Mouse (Mus musculus): ENCODE data around the gene Cstad. TPM values are rescaled to one million over a fixed set of nuclear protein-coding genes. Genes with fewer than 3 reads are reported as not detected.

Gene Cstad
- polyA plus RNA-seq, 1 experiment from 2014 or later: 0.33 TPM

- Histone ChIP-seq H3K9me3 (0 out of 2 replicates have a peak, but pooled peaks cover 6% of the 10 kb centered on the region), H3K36me3 (no peaks in the 10 kb centered on the region), H3K4me3 (no peak overlapping the region), H3K27me3 (ENCODE audit: insufficient read depth, poor library complexity, severe bottlenecking) (no peaks in the 10 kb centered on the region), H3K27ac (peak overlapping the region; percentile 2; the same call in 1 of the 2 replicates), H3K4me1 (replicated peaks) (peaks cover 41% of the 10 kb centered on the region)
- DNase-seq (ENCODE audit: low spot score): no peak
- WGBS: 73% methylated on average over 6 of the region's 6 CpGs
Observed at GRCm38 (mm10) chr2:30618487-30619248, 23.8 kb downstream of the Cstad start.

- peaks cover 15% of the 10 kb centered on the region for H3K4me1 ChIP-seq (replicated peaks)
- no peaks in the 10 kb centered on the region for H3K27me3 ChIP-seq (ENCODE audit: insufficient read depth, poor library complexity, severe bottlenecking)
- H3K9me3 ChIP-seq: 0 out of 2 replicates have a peak, but pooled peaks cover 6% of the 10 kb centered on the region
- WGBS: 88% methylated on average over 10 of the region's 10 CpGs
- H3K27ac ChIP-seq: no peak overlapping the region
- no peak overlapping the region for H3K4me3 ChIP-seq
- DNase-seq (ENCODE audit: low spot score): no peak
- no peaks in the 10 kb centered on the region for H3K36me3 ChIP-seq
Observed at GRCm38 (mm10) chr2:30623873-30624272, 29.0 kb downstream of the Cstad start.

- no peaks in the 10 kb centered on the region for H3K36me3 ChIP-seq
- no peak overlapping the region for H3K4me3 ChIP-seq
- no peaks in the 10 kb centered on the region for H3K27me3 ChIP-seq (ENCODE audit: insufficient read depth, poor library complexity, severe bottlenecking)
- no peak for DNase-seq (ENCODE audit: low spot score)
- peaks cover 26% of the 10 kb centered on the region for H3K4me1 ChIP-seq (replicated peaks)
- 83% methylated on average over 6 of the region's 6 CpGs for WGBS
- no peaks in the 10 kb centered on the region for H3K9me3 ChIP-seq
- peak overlapping the region; percentile 67; the same call in 1 of the 2 replicates for H3K27ac ChIP-seq
Observed at GRCm38 (mm10) chr2:30625296-30625826, 30.5 kb downstream of the Cstad start.

GRCm38 (mm10) chr2:30626058-30626675 lies 31.3 kb downstream of the Cstad start:
- H3K36me3 ChIP-seq: no peaks in the 10 kb centered on the region
- H3K4me3 ChIP-seq: no peak overlapping the region
- 82% methylated on average over 17 of the region's 17 CpGs for WGBS
- peak overlapping the region; percentile 67 for H3K27ac ChIP-seq
- H3K9me3 ChIP-seq: no peaks in the 10 kb centered on the region
- H3K27me3 ChIP-seq (ENCODE audit: insufficient read depth, poor library complexity, severe bottlenecking): no peaks in the 10 kb centered on the region
- no peak for DNase-seq (ENCODE audit: low spot score)
- H3K4me1 ChIP-seq (replicated peaks): peaks cover 26% of the 10 kb centered on the region

- Histone ChIP-seq H3K9me3 (no peaks in the 10 kb centered on the region), H3K27me3 (ENCODE audit: insufficient read depth, poor library complexity, severe bottlenecking) (no peaks in the 10 kb centered on the region), H3K4me1 (replicated peaks) (peaks cover 26% of the 10 kb centered on the region), H3K36me3 (no peaks in the 10 kb centered on the region), H3K4me3 (no peak overlapping the region), H3K27ac (no peak overlapping the region)
- DNase-seq (ENCODE audit: low spot score): no peak
- 91% methylated on average over 3 of the region's 3 CpGs for WGBS
Observed at GRCm38 (mm10) chr2:30627338-30627737, 32.5 kb downstream of the Cstad start.

- Histone ChIP-seq H3K4me1 (replicated peaks) (peaks cover 26% of the 10 kb centered on the region), H3K36me3 (no peaks in the 10 kb centered on the region), H3K27ac (no peak overlapping the region), H3K4me3 (no peak overlapping the region), H3K9me3 (no peaks in the 10 kb centered on the region), H3K27me3 (ENCODE audit: insufficient read depth, poor library complexity, severe bottlenecking) (no peaks in the 10 kb centered on the region)
- no peak for DNase-seq (ENCODE audit: low spot score)
- 95% methylated on average over 17 of the region's 17 CpGs for WGBS
Observed at GRCm38 (mm10) chr2:30628374-30628773, 33.5 kb downstream of the Cstad start.

- Histone ChIP-seq H3K9me3 (no peaks in the 10 kb centered on the region), H3K4me3 (no peak overlapping the region), H3K27ac (peak overlapping the region; percentile 64), H3K27me3 (ENCODE audit: insufficient read depth, poor library complexity, severe bottlenecking) (no peaks in the 10 kb centered on the region), H3K4me1 (replicated peaks) (peaks cover 26% of the 10 kb centered on the region), H3K36me3 (no peaks in the 10 kb centered on the region)
- DNase-seq (ENCODE audit: low spot score): no peak
- 78% methylated on average over 14 of the region's 14 CpGs for WGBS
Observed at GRCm38 (mm10) chr2:30629038-30629761, 34.4 kb downstream of the Cstad start.

- no peaks in the 10 kb centered on the region for H3K9me3 ChIP-seq
- H3K4me3 ChIP-seq: no peak overlapping the region
- H3K27ac ChIP-seq: peak overlapping the region; percentile 64
- H3K27me3 ChIP-seq (ENCODE audit: insufficient read depth, poor library complexity, severe bottlenecking): no peaks in the 10 kb centered on the region
- no peaks in the 10 kb centered on the region for H3K36me3 ChIP-seq
- DNase-seq (ENCODE audit: low spot score): no peak
- WGBS: 82% methylated on average over 4 of the region's 4 CpGs
- peaks cover 29% of the 10 kb centered on the region for H3K4me1 ChIP-seq (replicated peaks)
Observed at GRCm38 (mm10) chr2:30629860-30630259, 35.0 kb downstream of the Cstad start.

GRCm38 (mm10) chr2:30636266-30636671 lies 41.4 kb downstream of the Cstad start:
- 85% methylated on average over 5 of the region's 5 CpGs for WGBS
- Histone ChIP-seq H3K36me3 (no peaks in the 10 kb centered on the region), H3K9me3 (no peaks in the 10 kb centered on the region), H3K27me3 (ENCODE audit: insufficient read depth, poor library complexity, severe bottlenecking) (no peaks in the 10 kb centered on the region), H3K4me3 (no peak overlapping the region), H3K27ac (peak overlapping the region; percentile 87), H3K4me1 (replicated peaks) (peaks cover 62% of the 10 kb centered on the region)
- DNase-seq (ENCODE audit: low spot score): no peak

- Histone ChIP-seq H3K9me3 (no peaks in the 10 kb centered on the region), H3K4me1 (replicated peaks) (peaks cover 80% of the 10 kb centered on the region), H3K27me3 (ENCODE audit: insufficient read depth, poor library complexity, severe bottlenecking) (no peaks in the 10 kb centered on the region), H3K4me3 (no peak overlapping the region), H3K27ac (peak overlapping the region; percentile 87), H3K36me3 (no peaks in the 10 kb centered on the region)
- no peak for DNase-seq (ENCODE audit: low spot score)
- WGBS: 85% methylated on average over 6 of the region's 6 CpGs
Observed at GRCm38 (mm10) chr2:30637991-30638390, 43.2 kb downstream of the Cstad start.

- 8% methylated on average over 11 of the region's 11 CpGs for WGBS
- peak; percentile 65 for DNase-seq (ENCODE audit: low spot score)
- peaks cover 92% of the 10 kb centered on the region for H3K4me1 ChIP-seq (replicated peaks)
- no peaks in the 10 kb centered on the region for H3K36me3 ChIP-seq
- no peaks in the 10 kb centered on the region for H3K27me3 ChIP-seq (ENCODE audit: insufficient read depth, poor library complexity, severe bottlenecking)
- peak overlapping the region; percentile 87 for H3K27ac ChIP-seq
- no peaks in the 10 kb centered on the region for H3K9me3 ChIP-seq
- peak overlapping the region; percentile 20; the same call in 1 of the 2 replicates for H3K4me3 ChIP-seq
Observed at GRCm38 (mm10) chr2:30640021-30640481, 45.2 kb downstream of the Cstad start.

GRCm38 (mm10) chr2:30642810-30643209 lies 48.0 kb downstream of the Cstad start:
- Histone ChIP-seq H3K4me1 (replicated peaks) (peaks cover 94% of the 10 kb centered on the region), H3K27me3 (ENCODE audit: insufficient read depth, poor library complexity, severe bottlenecking) (no peaks in the 10 kb centered on the region)
- 46% methylated on average over 5 of the region's 5 CpGs for WGBS

More at GRCm38 (mm10) chr2:30642810-30643209, 48.0 kb downstream of the Cstad start:
- no peak for DNase-seq (ENCODE audit: low spot score)
- Histone ChIP-seq H3K4me3 (no peak overlapping the region), H3K9me3 (no peaks in the 10 kb centered on the region), H3K27ac (peak overlapping the region; percentile 87), H3K36me3 (no peaks in the 10 kb centered on the region)
